In genomic region chr1:184726576-184727300, GRCm38 (mm10) we compare ENCODE assay signal across 11 mouse cellular contexts. TPM values are rescaled to one million over a fixed set of nuclear protein-coding genes. Genes with fewer than 3 reads are reported as not detected.
DNase-seq lines count a peak whose midpoint lies in the region; ATAC-seq and TF ChIP-seq lines count a peak whose summit lies in the region.
"Had no signal": no experiment of that assay in that cellular context is flagged by ENCODE, and none has a peak within 500 bp of the region (broad histone marks: within the 10 kb centered on the region; RNA-seq: fewer than 3 reads in every experiment).

No protein-coding gene starts in this region.

- no peaks in the 10 kb centered on the region for H3K9me3 ChIP-seq in forebrain, embryonic 12.5 days
- no peaks in the 10 kb centered on the region for H3K9me3 ChIP-seq in forebrain, embryonic 11.5 days (ENCODE audit: control insufficient read depth, low read length)
- no peaks in the 10 kb centered on the region for H3K9me3 ChIP-seq in midbrain, embryonic 10.5 days (replicated peaks)
- H3K9me3 ChIP-seq in midbrain, embryonic 16.5 days (replicated peaks; ENCODE audit: control insufficient read depth, low read length, poor library complexity, severe bottlenecking), result no peaks in the 10 kb centered on the region
- no peaks in the 10 kb centered on the region for H3K9me3 ChIP-seq in limb, embryonic 12.5 days
- H3K9me3 ChIP-seq in stomach, postnatal 0 days (ENCODE audit: control insufficient read depth, low read length), result no peaks in the 10 kb centered on the region

- H3K4me3 ChIP-seq in forebrain, embryonic 12.5 days (replicated peaks), result peak overlapping the region; percentile 35
- H3K4me3 ChIP-seq in forebrain, embryonic 11.5 days (ENCODE audit: low read depth, low read length), result no peak overlapping the region
- peak overlapping the region; percentile 50 for H3K4me3 ChIP-seq in midbrain, embryonic 10.5 days
- no peak overlapping the region for H3K4me3 ChIP-seq in midbrain, embryonic 16.5 days (ENCODE audit: low read depth, low read length)
- H3K4me3 ChIP-seq in limb, embryonic 12.5 days (replicated peaks), result peak overlapping the region; percentile 40
- H3K4me3 ChIP-seq in stomach, postnatal 0 days (ENCODE audit: low read depth, low read length), result peak overlapping the region; percentile 29; the same call in 1 of the 2 replicates
- H3K4me3 ChIP-seq: erythroblast, embryonic 14.5 days had no signal

- WGBS in forebrain, embryonic 12.5 days, result 2% methylated on average over 16 of the region's 16 CpGs
- WGBS in forebrain, embryonic 11.5 days, result 5% methylated on average over 16 of the region's 16 CpGs
- 2% methylated on average over 16 of the region's 16 CpGs for WGBS in midbrain, embryonic 10.5 days
- 5% methylated on average over 16 of the region's 16 CpGs for WGBS in midbrain, embryonic 16.5 days
- WGBS in limb, embryonic 12.5 days, result 6% methylated on average over 16 of the region's 16 CpGs
- 26% methylated on average over 16 of the region's 16 CpGs for WGBS in stomach, postnatal 0 days

- ATAC-seq in forebrain, embryonic 12.5 days (ENCODE audit: low FRiP score), result no peak
- ATAC-seq in forebrain, embryonic 11.5 days (replicated peaks; ENCODE audit: low FRiP score), result no peak
- no peak for ATAC-seq in midbrain, embryonic 16.5 days
- ATAC-seq in limb, embryonic 12.5 days (ENCODE audit: insufficient number of reproducible peaks, insufficient read depth, low FRiP score, low TSS enrichment, low read depth), result no peak
- no peak for ATAC-seq in stomach, postnatal 0 days (ENCODE audit: low FRiP score, low TSS enrichment)

- no peak overlapping the region for H3K9ac ChIP-seq in forebrain, embryonic 12.5 days
- H3K9ac ChIP-seq in forebrain, embryonic 11.5 days (ENCODE audit: low read length), result no peak overlapping the region
- no peak overlapping the region for H3K9ac ChIP-seq in midbrain, embryonic 16.5 days (ENCODE audit: low read depth, low read length)
- peak overlapping the region; percentile 35; the same call in 1 of the 2 replicates for H3K9ac ChIP-seq in limb, embryonic 12.5 days (replicated peaks)
- H3K9ac ChIP-seq in stomach, postnatal 0 days (ENCODE audit: low read length), result no peak overlapping the region

- H3K4me1 ChIP-seq in forebrain, embryonic 12.5 days, result peaks cover 15% of the 10 kb centered on the region
- H3K4me1 ChIP-seq in forebrain, embryonic 11.5 days (replicated peaks; ENCODE audit: control insufficient read depth, insufficient read depth, low read length), result peaks cover 4% of the 10 kb centered on the region; the same call in 1 of the 2 replicates
- peaks cover 18% of the 10 kb centered on the region for H3K4me1 ChIP-seq in midbrain, embryonic 10.5 days
- H3K4me1 ChIP-seq in midbrain, embryonic 16.5 days (ENCODE audit: control insufficient read depth, insufficient read depth, low read length), result peaks cover 9% of the 10 kb centered on the region; the same call in 1 of the 2 replicates
- peaks cover 40% of the 10 kb centered on the region for H3K4me1 ChIP-seq in limb, embryonic 12.5 days (replicated peaks)
- H3K4me1 ChIP-seq in stomach, postnatal 0 days (replicated peaks; ENCODE audit: control insufficient read depth, insufficient read depth), result no peaks in the 10 kb centered on the region

- peaks cover 99% of the 10 kb centered on the region for H3K27me3 ChIP-seq in forebrain, embryonic 12.5 days
- H3K27me3 ChIP-seq in forebrain, embryonic 11.5 days (ENCODE audit: control insufficient read depth, insufficient read depth, low read length), result peaks cover 97% of the 10 kb centered on the region
- H3K27me3 ChIP-seq in midbrain, embryonic 10.5 days (ENCODE audit: low read depth, poor library complexity, severe bottlenecking), result peaks cover 100% of the 10 kb centered on the region
- H3K27me3 ChIP-seq in midbrain, embryonic 16.5 days (ENCODE audit: control insufficient read depth, insufficient read depth, low read depth, low read length), result peaks cover 59% of the 10 kb centered on the region
- peaks cover 100% of the 10 kb centered on the region for H3K27me3 ChIP-seq in limb, embryonic 12.5 days
- H3K27me3 ChIP-seq in stomach, postnatal 0 days (ENCODE audit: control insufficient read depth, insufficient read depth, low read length), result peaks cover 35% of the 10 kb centered on the region

- H3K4me2 ChIP-seq in forebrain, embryonic 12.5 days, result peak overlapping the region; percentile 53; the same call in 1 of the 2 replicates
- H3K4me2 ChIP-seq in forebrain, embryonic 11.5 days (ENCODE audit: low read depth, low read length, severe bottlenecking), result no peak overlapping the region
- no peak overlapping the region for H3K4me2 ChIP-seq in midbrain, embryonic 16.5 days (ENCODE audit: low read length)
- peak overlapping the region; percentile 94 for H3K4me2 ChIP-seq in limb, embryonic 12.5 days
- H3K4me2 ChIP-seq in stomach, postnatal 0 days (replicated peaks; ENCODE audit: low read depth), result peak overlapping the region; percentile 49; the same call in 1 of the 2 replicates

- no peak for DNase-seq in forebrain, embryonic 11.5 days (ENCODE audit: low spot score)
- peak; percentile 52 for DNase-seq in midbrain, embryonic 10.5 days (ENCODE audit: low spot score)
- no peak for DNase-seq in stomach, postnatal 0 days (ENCODE audit: low spot score)
- no peak for DNase-seq in thymus, adult 18-20 months
- DNase-seq in spleen, postnatal 4 days (ENCODE audit: low spot score in 2 of 2), result no peak
- DNase-seq: kidney, adult 2 months; lung, adult 2 months had no signal

- no peak for TF ChIP-seq CTCF in stomach, postnatal 0 days (IDR thresholded peaks at IDR 0.05; ENCODE audit: low read depth)

- H3K27ac ChIP-seq in forebrain, embryonic 12.5 days, result no peak overlapping the region
- no peak overlapping the region for H3K27ac ChIP-seq in forebrain, embryonic 11.5 days (ENCODE audit: low read depth, low read length)
- H3K27ac ChIP-seq in midbrain, embryonic 10.5 days (replicated peaks), result no peak overlapping the region
- no peak overlapping the region for H3K27ac ChIP-seq in midbrain, embryonic 16.5 days (ENCODE audit: low read length)
- no peak overlapping the region for H3K27ac ChIP-seq in limb, embryonic 12.5 days
- H3K27ac ChIP-seq in stomach, postnatal 0 days (replicated peaks), result no peak overlapping the region

- H3K36me3 ChIP-seq in forebrain, embryonic 12.5 days (replicated peaks), result no peaks in the 10 kb centered on the region
- no peaks in the 10 kb centered on the region for H3K36me3 ChIP-seq in forebrain, embryonic 11.5 days (ENCODE audit: control insufficient read depth, insufficient read depth, low read length)
- no peaks in the 10 kb centered on the region for H3K36me3 ChIP-seq in midbrain, embryonic 10.5 days
- no peaks in the 10 kb centered on the region for H3K36me3 ChIP-seq in midbrain, embryonic 16.5 days (ENCODE audit: control insufficient read depth, insufficient read depth, low read length)
- no peaks in the 10 kb centered on the region for H3K36me3 ChIP-seq in limb, embryonic 12.5 days
- H3K36me3 ChIP-seq in stomach, postnatal 0 days (ENCODE audit: control insufficient read depth, insufficient read depth, low read length), result no peaks in the 10 kb centered on the region

- TF ChIP-seq EP300 in stomach, postnatal 0 days (optimal IDR thresholded peaks at IDR 0.05), result no peak

RNA-seq across cellular contexts. Expression of gene Hlx, which starts 5.7 kb away (rescaled TPM):
- 2.7 and 3.1 TPM in 2 replicates for polyA plus RNA-seq in forebrain, embryonic 12.5 days (2016; fragmentation: Nextera tagmentation; extraction: Ambion mirVana)
- 3.0 and 4.6 TPM in 2 replicates for polyA plus RNA-seq in forebrain, embryonic 11.5 days (2014; fragmentation: Nextera tagmentation; extraction: Ambion mirVana)
- 2.5 and 4.8 TPM in 2 replicates for polyA plus RNA-seq in midbrain, embryonic 10.5 days (2016; fragmentation: Nextera tagmentation; extraction: Ambion mirVana)
- polyA plus RNA-seq in midbrain, embryonic 16.5 days (2015; fragmentation: Nextera tagmentation; extraction: Ambion mirVana), result 1.1 and 1.2 TPM in 2 replicates
- polyA plus RNA-seq in limb, embryonic 12.5 days (2016; fragmentation: Nextera tagmentation; extraction: Ambion mirVana), result 24.1 and 26.8 TPM in 2 replicates
- polyA plus RNA-seq in stomach, postnatal 0 days (2015; fragmentation: Nextera tagmentation; extraction: Ambion mirVana), result 5.4 and 6.9 TPM in 2 replicates

Comparison
In these comparisons a context has a peak if more than half of its experiments do, and no peak if none do; other contexts are left out.
1. H3K4me2 ChIP-seq: peak in forebrain, embryonic 12.5 days (single experiment), limb, embryonic 12.5 days (single experiment) and stomach, postnatal 0 days (single experiment); none in forebrain, embryonic 11.5 days (single experiment) and midbrain, embryonic 16.5 days (single experiment).
2. H3K4me3 ChIP-seq: peak in forebrain, embryonic 12.5 days (single experiment), midbrain, embryonic 10.5 days (single experiment), limb, embryonic 12.5 days (single experiment) and stomach, postnatal 0 days (single experiment); none in forebrain, embryonic 11.5 days (single experiment) and midbrain, embryonic 16.5 days (single experiment).